Mouse (Mus musculus) cortical plate, adult 2 months (tissue): ENCODE data around the gene Zfp879.
A peak's percentile ranks its signal among the peaks of the same experiment; 100 is the strongest.

Experiments used
- CTCF ChIP-seq: fragments of 200-500 bp; IDR thresholded peaks from 2 replicates; pipeline ENCODE4 v1.5.1; 2011; ENCODE audit warnings: mild to moderate bottlenecking, control low read depth, low read length; ENCODE audit not compliant: insufficient read depth; ENCODE audit errors: extremely low read depth
- POLR2A ChIP-seq: fragments of 200-500 bp; IDR thresholded peaks from 2 replicates; pipeline ENCODE4 v1.6.1; 2011; ENCODE audit warnings: mild to moderate bottlenecking, low read length, control low read depth; ENCODE audit not compliant: insufficient read depth; ENCODE audit errors: extremely low read depth

- TF ChIP-seq CTCF (no peak), POLR2A (peak; percentile 82; the same call in 1 of the 2 replicates)
These were observed 46.2 kb upstream of the Zfp879 start, which contains the start of gene Zfp454 for GRCm38 (mm10) chr11:50887390-50888128.
